Mouse (Mus musculus) fat pad, adult 2 months (tissue): ENCODE measurements around the gene Eif2b5.

ENCODE experiments used
- DNase-seq: peaks from one replicate; pipeline ENCODE4 v3.0.0-alpha.2; 2011; ENCODE audit warnings: low read depth, low spot score; ENCODE audit errors: extremely low read depth

The Eif2b5 gene

GRCm38 (mm10) chr16:20536081-20536665 is 37.6 kb downstream of the Eif2b5 start:
- no peak for DNase-seq

GRCm38 (mm10) chr16:20537071-20537471 is 38.5 kb downstream of the Eif2b5 start:
- DNase-seq = no peak

GRCm38 (mm10) chr16:20537601-20538320 is 39.1 kb downstream of the Eif2b5 start:
- DNase-seq = no peak

- DNase-seq = no peak
These were observed 41.0 kb downstream of the Eif2b5 start for GRCm38 (mm10) chr16:20539649-20540048.

GRCm38 (mm10) chr16:20540438-20540837 is 41.8 kb downstream of the Eif2b5 start:
- no peak for DNase-seq

GRCm38 (mm10) chr16:20545696-20546095 is 47.1 kb downstream of the Eif2b5 start:
- no peak for DNase-seq

- no peak for DNase-seq
These were observed 48.8 kb downstream of the Eif2b5 start for GRCm38 (mm10) chr16:20547423-20547822.

- peak; percentile 86 for DNase-seq
These were observed 49.7 kb downstream of the Eif2b5 start, which contains the start of gene Abcf3 for GRCm38 (mm10) chr16:20548096-20548948. TSS of gene Abcf3 (plus strand) at chr16:20548577.

GRCm38 (mm10) chr16:20549161-20549560 is 50.5 kb downstream of the Eif2b5 start:
- no peak for DNase-seq

GRCm38 (mm10) chr16:20551691-20552090 is 53.1 kb downstream of the Eif2b5 start:
- DNase-seq = no peak

- no peak for DNase-seq
These were observed 54.0 kb downstream of the Eif2b5 start for GRCm38 (mm10) chr16:20552594-20552993.

- no peak for DNase-seq
These were observed 56.4 kb downstream of the Eif2b5 start for GRCm38 (mm10) chr16:20555000-20555399.

- no peak for DNase-seq
These were observed 58.8 kb downstream of the Eif2b5 start for GRCm38 (mm10) chr16:20557381-20557780.
